Mouse (Mus musculus): ENCODE results near the gene Lrrc8e. TPM values are rescaled to one million over a fixed set of nuclear protein-coding genes. Genes with fewer than 3 reads are reported as not detected.
A peak's percentile ranks its signal among the peaks of the same experiment; 100 is the strongest.

The Lrrc8e gene
- polyA plus RNA-seq, 1 experiment from 2014 or later: 0.67 TPM

DNA sequence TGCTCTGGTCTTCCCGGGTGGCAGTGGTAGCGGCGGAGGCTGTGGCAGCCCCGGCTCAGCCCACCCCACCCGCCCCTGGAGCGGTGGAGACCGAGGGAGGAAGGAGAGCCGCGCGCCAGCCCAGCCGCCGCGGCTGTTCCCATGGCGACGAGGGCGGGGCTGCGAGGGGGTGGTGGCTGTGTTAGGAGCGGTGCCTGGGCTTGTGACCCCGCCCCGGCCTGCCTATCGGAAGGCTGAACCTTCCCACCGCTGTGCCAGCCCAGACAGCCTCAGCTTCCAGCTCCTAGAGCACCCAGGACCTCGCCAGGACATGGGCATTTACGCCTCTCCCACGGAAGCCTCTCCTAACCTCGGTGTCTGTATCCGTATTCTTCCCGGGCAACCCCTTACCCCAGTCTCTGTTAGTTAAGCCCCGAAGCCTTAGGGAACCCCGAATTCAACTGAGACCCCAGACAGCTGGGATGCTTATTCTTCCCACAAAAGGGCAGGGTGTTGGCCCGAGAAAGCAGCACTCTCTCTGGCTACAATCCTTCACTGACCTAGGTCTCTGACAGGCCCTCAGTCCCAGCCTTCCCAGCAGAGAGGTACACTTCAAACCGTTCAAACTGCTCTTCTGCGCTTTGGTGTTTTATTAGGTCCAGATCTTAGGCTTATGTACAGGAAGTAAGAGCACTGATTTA, 32.6 kb downstream of the Lrrc8e start, which contains the start of gene Ctxn1:
Gene Ctxn1, minus strand, starts transcription at position 150 of the 680 bp plus-strand sequence.
- 9% methylated on average over 17 of the region's 33 CpGs for WGBS
- H3K4me3 ChIP-seq: peak within 1 kb of the TSS; percentile 88
- peak; percentile 88 for ATAC-seq (ENCODE audit: insufficient number of reproducible peaks, insufficient read depth, low FRiP score, low TSS enrichment)
- H3K9ac ChIP-seq: peak within 1 kb of the TSS; percentile 89
- peak within 1 kb of the TSS; percentile 92 for H3K27ac ChIP-seq
- no peaks in the 10 kb centered on the region for H3K9me3 ChIP-seq
- peak within 1 kb of the TSS; percentile 58 for H3K4me2 ChIP-seq (replicated peaks)
- H3K27me3 ChIP-seq: no peaks in the 10 kb centered on the region
- peaks cover 22% of the 10 kb centered on the region for H3K4me1 ChIP-seq
- peaks cover 79% of the 10 kb centered on the region for H3K36me3 ChIP-seq

DNA sequence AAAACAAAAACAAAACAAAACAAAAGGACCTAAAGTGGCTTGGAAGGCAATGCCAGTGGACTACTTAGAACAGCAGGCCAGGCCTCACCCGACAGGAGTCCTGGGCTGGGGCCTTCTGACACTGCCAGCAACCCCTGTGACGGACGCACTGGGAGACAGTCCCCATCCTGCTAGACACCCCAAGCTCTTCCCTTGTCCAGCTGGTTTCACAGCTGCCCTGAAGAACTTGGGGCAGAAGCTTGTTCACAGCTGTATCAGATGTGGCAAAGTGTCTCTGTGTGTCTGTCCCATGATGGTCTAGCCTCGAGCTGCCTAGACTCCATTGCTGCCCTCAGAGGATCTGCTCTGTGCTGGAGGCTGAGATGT, 33.2 kb downstream of the Lrrc8e start:
- Histone ChIP-seq H3K4me2 (replicated peaks) (0 out of 2 replicates have a peak overlapping the region, but pooled peaks have one; percentile 58), H3K27me3 (no peaks in the 10 kb centered on the region), H3K27ac (peak overlapping the region; percentile 92), H3K36me3 (peaks cover 79% of the 10 kb centered on the region), H3K9ac (peak overlapping the region; percentile 89; the same call in 1 of the 2 replicates), H3K4me1 (peaks cover 20% of the 10 kb centered on the region), H3K4me3 (no peak overlapping the region), H3K9me3 (no peaks in the 10 kb centered on the region)
- no peak for ATAC-seq (ENCODE audit: insufficient number of reproducible peaks, insufficient read depth, low FRiP score, low TSS enrichment)
- WGBS: 86% methylated on average over 4 of the region's 4 CpGs

DNA sequence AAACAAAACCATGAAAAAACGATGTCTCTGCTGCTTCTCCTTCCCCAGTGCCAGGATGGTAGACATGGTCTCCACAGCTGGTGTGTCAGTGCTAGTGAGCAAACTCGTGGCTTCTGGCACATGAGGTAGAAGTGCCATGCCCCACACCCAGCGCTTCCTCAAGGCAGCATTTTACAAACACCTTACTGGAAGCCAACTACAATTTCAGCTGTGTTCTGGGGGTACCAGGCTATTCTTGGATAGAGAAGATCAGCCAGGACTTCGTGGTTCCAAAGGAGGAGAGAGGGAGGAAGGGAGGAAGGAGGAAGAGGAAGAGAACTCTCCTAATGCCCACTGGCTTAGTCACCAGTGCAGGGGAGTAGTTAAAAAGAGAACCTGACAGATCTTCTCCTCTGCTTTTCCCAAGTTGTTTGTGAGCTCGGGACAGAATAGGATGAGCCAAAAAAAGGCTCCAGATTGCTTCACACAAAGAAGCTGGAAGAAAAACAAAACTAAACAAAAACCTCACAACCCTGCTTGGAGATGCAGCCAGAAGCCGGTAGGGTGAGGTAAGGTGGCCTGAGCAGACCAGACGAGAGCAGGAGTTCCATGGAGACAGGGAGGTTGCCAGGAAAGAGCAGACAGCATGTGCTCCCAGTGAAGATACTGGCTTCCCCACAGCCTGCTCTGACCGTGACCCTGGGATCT, 36.6 kb downstream of the Lrrc8e start:
- Histone ChIP-seq H3K9ac (no peak overlapping the region), H3K9me3 (no peaks in the 10 kb centered on the region), H3K27ac (no peak overlapping the region), H3K4me2 (replicated peaks) (no peak overlapping the region), H3K4me3 (no peak overlapping the region), H3K36me3 (peaks cover 85% of the 10 kb centered on the region), H3K4me1 (peaks cover 7% of the 10 kb centered on the region; the same call in 1 of the 2 replicates), H3K27me3 (no peaks in the 10 kb centered on the region)
- 85% methylated on average over 8 of the region's 8 CpGs for WGBS
- no peak for ATAC-seq (ENCODE audit: insufficient number of reproducible peaks, insufficient read depth, low FRiP score, low TSS enrichment)

DNA sequence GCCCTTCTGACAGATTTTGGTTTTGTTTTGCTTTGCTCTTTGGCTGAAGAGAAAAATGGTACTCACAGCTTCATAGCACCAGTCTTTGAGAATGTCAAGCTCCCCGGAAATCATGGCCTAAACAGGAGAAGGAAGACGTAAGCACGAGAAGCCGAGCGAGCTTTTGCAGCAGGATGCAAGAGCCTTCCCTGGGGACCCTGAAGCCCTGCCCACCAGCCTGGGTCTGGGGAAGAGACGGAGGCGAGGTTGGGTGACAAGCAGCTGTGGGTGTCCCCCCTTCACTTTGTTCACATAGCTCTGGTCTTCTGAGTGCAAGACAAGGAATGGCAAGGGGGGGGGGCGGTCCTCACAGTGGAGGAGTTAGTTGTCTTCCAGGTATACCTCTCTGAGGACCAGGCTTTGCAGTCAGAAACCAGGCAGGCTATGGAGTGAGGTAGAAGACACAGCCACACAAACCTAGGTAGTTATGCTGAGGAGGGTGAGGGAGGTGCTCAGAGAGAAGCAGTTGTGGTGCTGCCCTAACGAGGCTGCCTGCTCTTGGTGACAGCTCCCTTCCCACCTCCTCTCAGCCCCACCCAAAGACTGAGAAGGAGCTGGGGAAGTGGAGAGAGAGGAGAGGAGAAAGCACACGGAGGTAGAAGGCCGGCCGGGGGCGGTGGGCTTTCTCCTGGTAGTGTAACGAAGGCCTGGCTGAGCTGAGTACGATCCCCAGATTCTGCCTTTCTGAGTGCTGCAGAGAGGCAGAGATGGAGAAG, 38.7 kb downstream of the Lrrc8e start:
- no peak overlapping the region for H3K27ac ChIP-seq
- WGBS: 89% methylated on average over 15 of the region's 15 CpGs
- no peaks in the 10 kb centered on the region for H3K27me3 ChIP-seq
- no peaks in the 10 kb centered on the region for H3K9me3 ChIP-seq
- no peak for ATAC-seq (ENCODE audit: insufficient number of reproducible peaks, insufficient read depth, low FRiP score, low TSS enrichment)
- H3K9ac ChIP-seq: no peak overlapping the region
- H3K4me1 ChIP-seq: no peaks in the 10 kb centered on the region
- H3K36me3 ChIP-seq: peaks cover 94% of the 10 kb centered on the region
- no peak overlapping the region for H3K4me3 ChIP-seq
- H3K4me2 ChIP-seq (replicated peaks): no peak overlapping the region

DNA sequence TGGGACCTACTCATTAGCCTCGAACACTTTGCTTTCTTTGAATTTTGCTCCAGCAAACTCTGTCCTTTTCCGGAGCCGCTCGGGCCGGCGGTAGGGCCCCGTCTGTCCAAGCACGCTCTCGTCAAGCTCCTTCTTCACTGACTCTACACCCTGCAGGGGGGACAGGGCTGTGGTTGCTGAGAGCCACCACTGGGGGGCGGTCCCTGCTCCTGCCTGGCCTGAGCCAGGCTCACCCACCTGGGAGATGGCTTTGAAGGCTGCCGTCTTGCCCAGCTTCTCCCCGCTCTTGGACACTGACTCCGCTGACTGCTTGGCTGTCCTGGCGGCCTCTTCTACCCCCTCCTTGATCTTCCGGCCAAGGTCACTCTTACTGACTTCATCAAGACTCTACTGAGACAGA, 41.0 kb downstream of the Lrrc8e start:
- no peak for ATAC-seq (ENCODE audit: insufficient number of reproducible peaks, insufficient read depth, low FRiP score, low TSS enrichment)
- peaks cover 87% of the 10 kb centered on the region for H3K36me3 ChIP-seq
- 77% methylated on average over 15 of the region's 15 CpGs for WGBS

DNA sequence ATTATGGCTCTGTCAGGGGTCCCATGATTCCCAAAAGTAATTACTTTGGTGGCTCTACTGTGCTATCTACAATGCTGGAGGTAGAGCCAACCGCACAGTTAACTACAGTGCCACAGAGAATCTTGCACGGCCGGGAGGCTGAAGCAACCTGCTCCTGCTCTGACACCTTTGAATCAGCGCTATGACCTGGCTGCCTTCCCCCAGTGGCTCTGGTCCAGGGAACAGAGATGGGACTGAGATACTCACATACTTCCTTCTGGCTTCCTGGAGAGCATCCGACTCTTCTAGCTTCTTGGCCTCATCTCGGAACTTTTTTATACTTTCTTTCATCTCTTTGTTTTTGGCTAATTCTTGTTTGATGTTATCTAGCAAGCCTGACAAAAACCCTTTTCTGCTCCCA, 43.0 kb downstream of the Lrrc8e start:
- Histone ChIP-seq H3K4me2 (replicated peaks) (no peak overlapping the region), H3K4me3 (no peak overlapping the region), H3K9me3 (no peaks in the 10 kb centered on the region), H3K27ac (no peak overlapping the region), H3K4me1 (peaks cover under 1% of the 10 kb centered on the region; the same call in 1 of the 2 replicates), H3K9ac (no peak overlapping the region), H3K36me3 (peaks cover 78% of the 10 kb centered on the region), H3K27me3 (no peaks in the 10 kb centered on the region)
- no peak for ATAC-seq (ENCODE audit: insufficient number of reproducible peaks, insufficient read depth, low FRiP score, low TSS enrichment)
- WGBS: 91% methylated on average over 6 of the region's 6 CpGs

More for the DNA sequence above, 41.0 kb downstream of the Lrrc8e start:
- Histone ChIP-seq H3K4me1 (no peaks in the 10 kb centered on the region), H3K4me3 (no peak overlapping the region), H3K27me3 (no peaks in the 10 kb centered on the region), H3K4me2 (replicated peaks) (no peak overlapping the region), H3K9ac (no peak overlapping the region), H3K9me3 (no peaks in the 10 kb centered on the region), H3K27ac (no peak overlapping the region)

DNA sequence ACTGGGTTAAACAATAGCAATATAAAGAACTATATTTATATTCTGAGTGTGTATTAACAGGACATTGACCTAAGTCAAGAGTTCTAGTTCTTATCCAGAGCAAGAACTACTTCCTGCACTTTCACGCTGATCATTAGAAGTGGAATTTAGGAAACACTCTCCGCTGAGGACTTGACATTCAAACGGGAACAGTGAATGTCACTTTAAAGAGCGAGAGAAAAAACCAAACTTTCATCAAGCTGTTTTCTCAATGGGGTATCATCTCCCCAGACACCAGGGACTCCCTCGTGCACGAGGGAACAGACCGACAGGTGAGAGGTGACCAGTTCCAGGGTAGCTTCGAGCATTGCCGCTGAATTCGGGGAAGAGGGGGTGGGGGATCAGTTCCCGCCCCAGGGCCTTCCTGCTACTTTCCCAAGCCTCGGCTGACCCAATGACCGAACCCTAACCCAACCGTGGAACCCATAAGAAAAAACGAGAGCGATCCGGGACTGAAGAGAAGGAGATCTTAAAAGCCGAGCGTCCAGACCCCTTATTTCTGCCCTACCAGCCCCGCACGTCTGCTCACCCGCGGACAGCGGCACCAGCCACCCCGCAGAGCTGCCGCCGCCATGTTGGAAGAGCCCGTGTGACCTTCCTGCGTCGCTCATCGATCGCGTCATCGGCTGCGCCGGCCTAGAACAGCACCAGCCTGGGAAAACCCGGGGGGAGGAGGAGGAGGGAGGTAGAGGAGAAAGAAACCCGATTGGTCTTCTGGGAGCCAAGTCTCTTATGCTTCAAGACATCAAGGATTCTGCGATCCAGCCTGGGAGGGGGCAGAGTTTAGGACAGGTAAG, 48.9 kb downstream of the Lrrc8e start, which contains the start of gene Timm44:
Gene Timm44, minus strand, starts transcription at position 639 of the 836 bp plus-strand sequence.
- peak within 1 kb of the TSS; percentile 72 for H3K4me2 ChIP-seq (replicated peaks)
- ATAC-seq (ENCODE audit: insufficient number of reproducible peaks, insufficient read depth, low FRiP score, low TSS enrichment): peak; percentile 91
- H3K4me3 ChIP-seq: peak within 1 kb of the TSS; percentile 64
- H3K9me3 ChIP-seq: no peaks in the 10 kb centered on the region
- WGBS: under 1% methylated on average over 39 of the region's 39 CpGs
- H3K27ac ChIP-seq: peak within 1 kb of the TSS; percentile 41; the same call in 1 of the 2 replicates
- H3K36me3 ChIP-seq: peaks cover 23% of the 10 kb centered on the region
- H3K4me1 ChIP-seq: peaks cover 7% of the 10 kb centered on the region
- H3K9ac ChIP-seq: peak within 1 kb of the TSS; percentile 66
- H3K27me3 ChIP-seq: no peaks in the 10 kb centered on the region

DNA sequence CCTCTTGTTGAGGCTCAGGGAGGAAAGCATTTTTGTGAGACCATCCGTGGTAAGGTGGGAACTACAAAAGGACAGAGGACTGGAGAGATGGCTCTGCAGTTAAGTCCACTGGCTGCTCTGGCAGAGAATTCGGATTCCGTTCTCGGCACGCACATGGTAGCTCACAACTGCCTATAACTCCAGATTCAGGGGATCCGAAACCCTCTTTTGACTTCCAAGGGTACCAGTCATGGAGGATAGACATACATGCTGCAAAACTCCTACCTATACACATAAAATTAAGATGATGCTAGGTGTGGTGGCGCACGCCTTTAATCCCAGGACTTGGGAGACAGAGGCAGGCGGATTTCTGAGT, 49.5 kb downstream of the Lrrc8e start:
- Histone ChIP-seq H3K4me2 (replicated peaks) (peak overlapping the region; percentile 72), H3K4me3 (peak overlapping the region; percentile 64), H3K9ac (peak overlapping the region; percentile 66), H3K36me3 (peaks cover 18% of the 10 kb centered on the region), H3K27me3 (no peaks in the 10 kb centered on the region), H3K4me1 (peaks cover 7% of the 10 kb centered on the region), H3K27ac (peak overlapping the region; percentile 41; the same call in 1 of the 2 replicates), H3K9me3 (no peaks in the 10 kb centered on the region)
- WGBS: 28% methylated on average over 9 of the region's 9 CpGs
- peak; percentile 47; the same call in 1 of the 2 replicates for ATAC-seq (ENCODE audit: insufficient number of reproducible peaks, insufficient read depth, low FRiP score, low TSS enrichment)

Other genes starting within 250 kb of the Lrrc8e start
- gene Cd209f, start 121.0 kb upstream of the Lrrc8e start, polyA plus RNA-seq (2016; fragmentation: Nextera tagmentation; extraction: Ambion mirVana): not detected in 2 replicates
- not detected in 2 replicates for gene Cd209g, start 92.7 kb upstream of the Lrrc8e start, polyA plus RNA-seq (2016; fragmentation: Nextera tagmentation; extraction: Ambion mirVana)
- gene Evi5l, start 60.3 kb upstream of the Lrrc8e start, polyA plus RNA-seq (2016; fragmentation: Nextera tagmentation; extraction: Ambion mirVana): 35.6 and 37.3 TPM in 2 replicates
- gene Prr36, start 9.4 kb upstream of the Lrrc8e start, polyA plus RNA-seq (2016; fragmentation: Nextera tagmentation; extraction: Ambion mirVana): 5.5 and 6.1 TPM in 2 replicates
- gene Map2k7, start 11.9 kb downstream of the Lrrc8e start, polyA plus RNA-seq (2016; fragmentation: Nextera tagmentation; extraction: Ambion mirVana): 36.1 and 40.1 TPM in 2 replicates
- 1.1 and 2.0 TPM in 2 replicates for gene Gm49320, start 12.0 kb downstream of the Lrrc8e start, polyA plus RNA-seq (2016; fragmentation: Nextera tagmentation; extraction: Ambion mirVana)
- gene Tgfbr3l, start 21.4 kb downstream of the Lrrc8e start, polyA plus RNA-seq (2016; fragmentation: Nextera tagmentation; extraction: Ambion mirVana): 5.8 and 6.5 TPM in 2 replicates
- gene Snapc2, start 26.3 kb downstream of the Lrrc8e start, polyA plus RNA-seq (2016; fragmentation: Nextera tagmentation; extraction: Ambion mirVana): 71.3 and 71.7 TPM in 2 replicates
- 120 and 141 TPM in 2 replicates for gene Ctxn1, start 32.4 kb downstream of the Lrrc8e start, polyA plus RNA-seq (2016; fragmentation: Nextera tagmentation; extraction: Ambion mirVana)
- 64.1 and 64.3 TPM in 2 replicates for gene Timm44, start 49.1 kb downstream of the Lrrc8e start, polyA plus RNA-seq (2016; fragmentation: Nextera tagmentation; extraction: Ambion mirVana)
- gene Ccl25, start 98.4 kb downstream of the Lrrc8e start, polyA plus RNA-seq (2016; fragmentation: Nextera tagmentation; extraction: Ambion mirVana): 23.1 and 26.0 TPM in 2 replicates
- 316 and 334 TPM in 2 replicates for gene Elavl1, start 98.6 kb downstream of the Lrrc8e start, polyA plus RNA-seq (2016; fragmentation: Nextera tagmentation; extraction: Ambion mirVana)

Data from embryonic facial prominence, embryonic 12.5 days (tissue).